Mouse (Mus musculus) urinary bladder, adult 2 months (tissue): ENCODE results near the gene Mesd. TPM values are rescaled to one million over a fixed set of nuclear protein-coding genes. Genes with fewer than 3 reads are reported as not detected.

Source experiments
- DNase-seq: peaks from one replicate; pipeline ENCODE4 v3.0.0; 2022; ENCODE audit warnings: low spot score
- polyA plus RNA-seq: library from polyadenylated mRNA; depleted of rRNA; stranded (reverse); fragments of >200 nt; gene quantifications from 2 replicates; pipeline ENCODE4 v1.2.3, GENCODE M21; 2012; rRNA removed

The Mesd gene
- polyA plus RNA-seq, 1 experiment: 32.8 TPM

DNA sequence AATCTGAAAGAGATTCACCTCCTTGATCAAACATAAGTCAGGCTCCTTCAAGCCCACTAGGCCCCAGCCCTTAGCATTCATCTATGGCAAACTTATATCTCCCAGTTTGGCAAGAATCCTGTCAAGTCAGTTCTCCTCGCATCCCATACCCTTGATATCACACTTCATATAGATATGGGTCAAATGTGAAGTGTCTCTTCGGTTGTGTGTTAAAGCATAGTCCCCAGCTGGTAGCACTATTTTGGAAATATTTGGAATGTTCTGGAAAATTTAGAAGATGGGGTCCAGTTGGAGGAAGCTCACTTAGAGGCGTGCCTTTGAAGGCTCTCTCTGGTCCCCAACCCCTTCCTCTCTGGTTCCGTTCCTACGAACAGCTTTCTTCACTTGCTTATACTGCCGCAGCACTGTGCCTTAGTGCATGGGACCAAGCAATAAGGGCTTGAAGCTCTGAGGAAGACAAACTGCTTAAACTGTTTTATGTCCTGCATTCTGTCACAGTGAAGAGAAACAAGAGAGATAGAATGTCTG lies 29.2 kb downstream of the Mesd start:
- DNase-seq: no peak

DNA sequence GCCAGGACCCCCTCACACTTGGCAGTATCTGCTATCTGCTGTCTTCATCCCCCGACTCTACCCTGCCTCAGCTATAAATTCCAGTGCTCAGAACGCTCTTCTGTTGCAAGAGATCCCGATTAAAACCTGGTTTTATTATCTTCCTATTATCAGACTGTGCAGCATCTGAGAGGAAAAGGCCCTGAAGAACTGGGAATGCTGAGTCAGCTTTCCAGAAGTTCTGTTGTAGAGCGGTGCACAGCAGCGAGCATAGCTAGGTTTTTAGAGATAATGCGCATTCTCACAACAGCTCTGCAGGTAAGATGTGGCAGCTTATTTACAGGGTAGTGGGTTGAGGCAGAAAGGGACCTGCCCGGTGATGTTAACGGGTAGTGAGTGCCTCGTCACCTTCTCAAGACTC lies 29.7 kb downstream of the Mesd start:
- no peak for DNase-seq

DNA sequence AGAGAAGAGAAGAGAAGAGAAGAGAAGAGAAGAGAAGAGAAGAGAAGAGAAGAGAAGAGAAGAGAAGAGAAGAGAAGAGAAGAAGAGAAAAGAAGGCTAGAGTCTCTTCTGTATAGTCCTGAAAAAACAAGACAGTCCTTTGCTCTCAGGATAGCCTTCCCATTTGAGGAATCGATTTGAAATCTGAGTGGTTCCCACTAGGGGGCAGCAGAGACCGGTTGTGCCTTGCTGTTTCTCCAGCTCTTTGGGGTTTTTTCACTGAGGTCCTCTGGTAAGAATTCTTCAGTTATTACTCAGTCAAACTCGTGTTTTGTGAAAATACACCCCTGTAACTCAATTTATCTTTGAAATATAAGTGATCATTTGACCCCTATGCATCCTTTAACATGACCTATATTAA lies 30.3 kb downstream of the Mesd start:
- peak; percentile 58 for DNase-seq

DNA sequence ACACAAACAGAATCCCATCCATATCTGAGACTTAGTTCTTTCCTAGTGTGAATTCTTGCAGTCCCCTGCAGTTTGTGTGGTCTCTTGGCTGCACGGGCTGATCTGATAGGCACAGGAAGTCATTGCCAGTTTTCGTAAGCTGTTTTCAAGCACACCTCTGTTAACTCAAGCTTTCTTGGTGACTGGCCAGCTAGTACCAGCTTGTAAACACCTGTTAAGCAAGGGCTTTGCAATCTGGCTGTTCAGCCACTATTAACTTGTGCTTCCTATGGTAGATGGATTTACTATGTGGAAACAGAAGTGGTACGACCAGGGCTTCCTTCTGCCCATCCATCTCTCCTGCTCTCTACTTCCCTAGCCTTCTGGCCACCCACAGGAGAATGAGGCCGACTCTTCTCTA lies 36.0 kb downstream of the Mesd start:
- DNase-seq: no peak

DNA sequence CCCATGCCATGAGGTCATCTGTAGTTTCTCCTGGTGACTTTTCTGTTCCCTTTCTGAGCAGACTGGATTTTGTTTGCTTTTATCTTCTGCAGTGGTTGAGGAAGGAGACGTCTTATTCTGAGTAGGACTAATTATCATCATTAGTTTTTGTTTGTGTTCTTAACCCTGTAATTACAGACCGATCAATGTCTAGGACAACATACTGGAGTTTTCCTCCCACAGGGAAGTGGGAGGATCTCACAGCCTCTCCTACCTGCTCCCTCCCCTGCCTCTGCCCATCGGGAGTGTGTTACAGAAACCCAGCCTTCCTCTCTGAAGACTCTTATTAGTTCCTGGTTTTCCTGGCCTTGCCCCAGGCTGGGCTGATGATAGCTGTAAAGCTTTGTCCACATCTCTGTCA lies 37.4 kb downstream of the Mesd start:
- DNase-seq: no peak

DNA sequence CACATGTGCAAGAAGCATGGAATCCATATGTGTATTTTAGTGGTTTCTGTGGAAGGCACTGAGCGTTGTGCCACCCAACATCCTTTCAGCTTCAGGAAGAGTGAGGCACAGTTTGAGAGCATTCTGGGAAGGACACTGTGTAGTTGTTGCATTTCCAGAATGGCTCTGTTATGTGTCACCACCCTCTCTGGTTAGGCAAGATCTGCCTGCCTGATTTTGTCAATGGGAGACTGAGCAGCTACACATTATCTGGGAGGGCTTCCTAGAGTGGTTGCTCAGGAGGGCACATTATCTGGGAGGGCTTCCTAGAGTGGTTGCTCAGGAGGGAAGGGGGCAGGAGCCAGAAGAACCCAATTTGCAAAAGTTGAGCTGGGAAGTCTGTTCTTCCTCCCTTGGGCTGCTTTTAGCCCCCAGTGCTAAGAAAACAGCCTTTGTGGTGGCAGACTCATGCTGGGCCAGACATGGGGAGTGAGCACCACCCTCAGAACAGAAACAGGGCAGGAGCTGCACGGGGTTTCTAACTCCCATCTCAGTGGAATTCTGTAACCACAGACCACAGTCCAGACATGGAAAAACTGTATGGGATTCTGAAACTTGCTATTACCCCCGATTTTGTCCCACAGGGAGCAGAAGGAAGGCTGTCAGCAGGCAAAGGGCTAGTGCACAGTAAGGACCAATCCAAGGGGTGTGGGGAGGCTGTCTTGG lies 54.9 kb downstream of the Mesd start:
- DNase-seq: no peak

DNA sequence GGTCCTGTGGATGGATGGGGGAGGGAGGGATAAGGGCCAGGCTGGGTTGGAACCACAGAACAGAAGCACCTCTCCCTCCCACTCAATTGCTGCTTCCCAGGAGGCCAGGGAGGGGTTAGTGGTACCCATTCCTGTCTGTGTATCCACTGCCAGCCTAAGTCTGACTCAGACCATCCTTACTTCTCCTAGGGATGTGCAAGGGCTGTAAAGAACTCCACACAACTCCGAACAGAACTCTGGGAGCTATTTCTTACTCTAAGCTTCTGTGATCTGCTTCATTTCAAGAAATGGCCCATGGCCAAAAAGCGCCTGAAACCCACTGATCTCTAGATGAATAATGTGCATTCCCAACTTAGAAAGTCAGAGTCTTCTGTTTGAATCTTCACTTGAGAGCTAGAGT lies 55.9 kb downstream of the Mesd start:
- DNase-seq: no peak

DNA sequence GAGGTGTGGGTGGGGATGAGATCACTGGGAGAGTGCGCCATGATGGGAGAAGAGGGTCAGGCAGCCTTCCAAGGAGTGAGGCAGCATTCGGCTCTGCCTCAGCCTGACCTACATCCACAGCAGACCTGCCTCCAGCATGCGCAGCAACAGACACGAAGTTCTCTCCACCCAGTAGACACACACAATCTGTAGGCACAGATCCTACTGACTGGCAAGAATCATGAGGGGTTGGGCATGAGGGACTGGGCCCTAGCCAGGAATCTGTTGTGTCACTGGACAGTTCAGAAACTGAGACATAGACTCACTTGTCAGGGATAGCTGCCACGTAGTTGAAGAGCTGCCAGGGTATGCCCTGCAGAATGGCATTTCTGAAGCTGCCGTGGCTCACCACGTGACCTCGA lies 57.4 kb downstream of the Mesd start:
- no peak for DNase-seq

DNA sequence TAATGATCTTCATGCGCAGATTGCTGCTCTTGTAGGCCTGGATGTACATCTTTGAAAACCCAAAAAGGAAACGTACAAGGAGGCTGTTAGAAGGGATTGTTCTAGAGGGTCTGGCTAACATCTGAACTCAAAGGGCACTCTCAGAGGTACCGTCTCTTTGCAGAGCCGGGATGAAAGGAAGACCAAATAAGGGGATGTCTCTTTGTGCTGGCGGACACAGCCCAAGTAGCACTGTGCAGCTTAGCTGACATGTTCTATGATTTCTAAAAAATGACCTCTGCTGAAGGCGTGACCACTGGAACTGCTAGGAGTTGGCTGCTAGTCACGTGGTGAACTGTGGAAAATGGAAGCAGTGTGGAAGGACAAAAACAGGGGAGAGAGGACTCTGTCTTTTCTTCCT lies 64.5 kb downstream of the Mesd start:
- DNase-seq: no peak

DNA sequence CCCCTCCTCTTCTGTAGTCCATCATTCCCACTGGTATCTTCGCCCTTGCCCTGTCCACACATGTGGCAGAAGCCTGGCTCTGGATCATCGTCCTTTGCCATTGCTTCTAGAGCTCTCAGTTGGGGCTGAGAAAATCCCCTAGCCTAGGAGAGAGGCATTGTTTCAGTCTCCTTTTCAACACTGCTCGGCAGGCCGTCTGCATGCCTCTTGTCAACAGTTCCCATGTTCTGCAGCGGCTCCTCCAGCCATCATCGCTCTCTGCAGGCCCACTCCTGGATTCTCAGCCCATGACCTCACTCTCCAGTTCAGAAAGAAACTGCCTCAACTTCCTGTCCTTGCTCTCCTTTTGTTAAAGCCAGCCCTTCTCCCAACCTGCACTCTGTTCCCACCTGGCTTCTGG lies 65.4 kb downstream of the Mesd start:
- DNase-seq: no peak

Other genes starting within 250 kb of the Mesd start
- gene Il16, start 138.7 kb upstream of the Mesd start, polyA plus RNA-seq: 6.1 and 7.9 TPM in 2 replicates
- gene Cfap161, start 89.6 kb upstream of the Mesd start, polyA plus RNA-seq: 0.10 TPM in 1 of 2 replicates, not detected in the other
- 9.9 and 11.6 TPM in 2 replicates for gene Tlnrd1, start 161 bp upstream of the Mesd start, polyA plus RNA-seq
- gene Cemip, start 202.0 kb downstream of the Mesd start, polyA plus RNA-seq: 0.37 and 0.77 TPM in 2 replicates